Mouse (Mus musculus) hindbrain, embryonic 15.5 days (tissue): ENCODE results near the gene Nyap1. TPM values are rescaled to one million over a fixed set of nuclear protein-coding genes. Genes with fewer than 3 reads are reported as not detected.

Experiments
- ATAC-seq: fragments of 200-750 bp; cut with Nextera tagmentation; 2 replicates; pipeline ENCODE4 v1.8.0; 2017; ENCODE audit warnings: low read depth, moderate number of reproducible peaks, moderate TSS enrichment; ENCODE audit not compliant: low FRiP score
- H3K27ac ChIP-seq: fragments of 300-500 bp; sonication (generic); replicated peaks from 2 replicates; pipeline ENCODE4 v1.5.1; 2015; ENCODE audit warnings: mild to moderate bottlenecking, inconsistent platforms
- H3K27me3 ChIP-seq: fragments of 300-500 bp; sonication (generic); 2 replicates; pipeline ENCODE4 v1.6.1; 2015; ENCODE audit warnings: control low read depth, inconsistent platforms
- H3K36me3 ChIP-seq: fragments of 300-500 bp; sonication (generic); 2 replicates; pipeline ENCODE4 v1.6.1; 2015; ENCODE audit warnings: control low read depth, inconsistent platforms
- H3K4me1 ChIP-seq: fragments of 300-500 bp; sonication (generic); replicated peaks from 2 replicates; pipeline ENCODE4 v1.6.1; 2015; ENCODE audit warnings: control low read depth, inconsistent platforms
- H3K4me2 ChIP-seq: fragments of 300-500 bp; sonication (generic); 2 replicates; pipeline ENCODE4 v1.6.1; 2015; ENCODE audit warnings: moderate library complexity, mild to moderate bottlenecking, inconsistent platforms
- H3K4me3 ChIP-seq: fragments of 300-500 bp; sonication (generic); 2 replicates; pipeline ENCODE4 v1.5.1; 2015; ENCODE audit warnings: mild to moderate bottlenecking, inconsistent platforms
- H3K9ac ChIP-seq: fragments of 300-500 bp; sonication (generic); 2 replicates; pipeline ENCODE4 v1.6.1; 2015; ENCODE audit warnings: inconsistent platforms
- H3K9me3 ChIP-seq: fragments of 300-500 bp; sonication (generic); 2 replicates; pipeline ENCODE4 v1.6.1; 2016; ENCODE audit warnings: control low read depth, inconsistent platforms
- WGBS: fragments of 180-500 bp; shearing (Covaris S2); methylation state at CpG from one replicate; pipeline ENCODE4 v1.1.7; 2015; 5-methylcytosine and 5-hydroxymethylcytosine counted together
- polyA plus RNA-seq: library from polyadenylated mRNA; unstranded; fragments of >200 nt; fragmentation: Nextera tagmentation; extraction: Ambion mirVana; gene quantifications from 2 replicates; pipeline ENCODE4 v1.2.1, GENCODE M21; 2015

Gene Nyap1
- polyA plus RNA-seq, 1 experiment from 2014 or later = 48.5 TPM

GRCm38 (mm10) chr5:137705242-137705641, 36.2 kb downstream of the Nyap1 start:
- 53% methylated on average over 6 of the region's 6 CpGs for WGBS

DNA sequence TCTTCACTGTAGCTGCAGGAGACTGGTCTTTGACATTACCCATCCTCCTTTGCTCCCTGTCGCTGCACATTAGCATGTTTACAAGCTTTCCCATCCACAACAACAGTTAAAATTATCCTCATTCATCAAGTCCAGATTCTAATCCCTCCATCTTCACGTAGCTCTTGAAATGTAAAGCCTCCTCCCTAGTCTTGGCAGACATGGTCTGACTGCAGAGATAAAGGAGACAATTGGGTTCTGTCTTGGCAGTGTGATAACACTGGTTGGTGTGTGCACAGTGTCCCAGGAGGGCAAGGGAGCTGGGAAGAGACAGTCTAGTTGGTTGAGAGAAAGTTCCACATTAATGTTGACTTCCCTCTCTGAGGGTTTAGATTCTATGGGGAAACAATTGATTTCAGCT, 41.6 kb downstream of the Nyap1 start:
- Histone ChIP-seq H3K4me3 (no peak overlapping the region), H3K27ac (no peak overlapping the region), H3K9ac (no peak overlapping the region), H3K4me1 (no peaks in the 10 kb centered on the region), H3K9me3 (no peaks in the 10 kb centered on the region), H3K27me3 (no peaks in the 10 kb centered on the region), H3K36me3 (no peaks in the 10 kb centered on the region), H3K4me2 (no peak overlapping the region)
- 48% methylated on average over 2 of the region's 2 CpGs for WGBS
- ATAC-seq = no peak

More at GRCm38 (mm10) chr5:137705242-137705641, 36.2 kb downstream of the Nyap1 start:
- Histone ChIP-seq H3K36me3 (no peaks in the 10 kb centered on the region), H3K27ac (no peak overlapping the region), H3K4me1 (peaks cover 8% of the 10 kb centered on the region), H3K9ac (no peak overlapping the region), H3K4me2 (no peak overlapping the region), H3K4me3 (no peak overlapping the region), H3K27me3 (no peaks in the 10 kb centered on the region), H3K9me3 (no peaks in the 10 kb centered on the region)
- ATAC-seq = no peak

- H3K9me3 ChIP-seq = no peaks in the 10 kb centered on the region
- 71% methylated on average over 3 of the region's 3 CpGs for WGBS
- H3K9ac ChIP-seq = no peak overlapping the region
- no peaks in the 10 kb centered on the region for H3K36me3 ChIP-seq
- no peaks in the 10 kb centered on the region for H3K4me1 ChIP-seq
- no peak for ATAC-seq
- no peak overlapping the region for H3K4me3 ChIP-seq
- no peaks in the 10 kb centered on the region for H3K27me3 ChIP-seq
- H3K27ac ChIP-seq = no peak overlapping the region
- H3K4me2 ChIP-seq = no peak overlapping the region
Observed at GRCm38 (mm10) chr5:137699080-137699479, 42.3 kb downstream of the Nyap1 start.

GRCm38 (mm10) chr5:137695930-137696329, 45.5 kb downstream of the Nyap1 start:
- 89% methylated on average over 4 of the region's 4 CpGs for WGBS
- Histone ChIP-seq H3K9me3 (no peaks in the 10 kb centered on the region), H3K4me1 (no peaks in the 10 kb centered on the region), H3K36me3 (no peaks in the 10 kb centered on the region), H3K9ac (no peak overlapping the region), H3K27me3 (no peaks in the 10 kb centered on the region), H3K27ac (no peak overlapping the region), H3K4me2 (no peak overlapping the region), H3K4me3 (no peak overlapping the region)
- no peak for ATAC-seq

DNA sequence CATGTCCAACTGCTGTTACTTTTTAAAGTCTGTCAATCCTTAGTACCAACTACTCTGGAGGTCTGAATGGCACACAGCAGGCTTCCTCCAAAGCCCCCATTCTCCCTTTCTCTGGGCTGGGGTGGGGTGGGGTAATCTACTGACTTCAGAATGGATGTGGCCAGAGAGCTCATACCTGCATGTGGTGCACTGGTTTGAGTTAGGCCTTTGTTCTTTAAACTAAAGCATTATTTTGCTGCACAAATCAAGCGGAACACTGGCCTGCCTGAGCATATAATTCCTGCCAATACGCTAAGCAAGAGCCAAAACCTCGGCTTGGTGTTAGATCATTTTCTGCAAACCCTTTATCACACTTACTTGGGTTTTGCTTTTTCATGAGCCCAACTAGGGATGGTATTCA, 46.6 kb downstream of the Nyap1 start:
- H3K4me2 ChIP-seq = no peak overlapping the region
- H3K4me3 ChIP-seq = no peak overlapping the region
- H3K9ac ChIP-seq = no peak overlapping the region
- WGBS = 41% methylated on average over 3 of the region's 3 CpGs
- H3K27ac ChIP-seq = no peak overlapping the region
- H3K9me3 ChIP-seq = no peaks in the 10 kb centered on the region
- H3K36me3 ChIP-seq = no peaks in the 10 kb centered on the region
- ATAC-seq = no peak
- no peaks in the 10 kb centered on the region for H3K27me3 ChIP-seq
- no peaks in the 10 kb centered on the region for H3K4me1 ChIP-seq

DNA sequence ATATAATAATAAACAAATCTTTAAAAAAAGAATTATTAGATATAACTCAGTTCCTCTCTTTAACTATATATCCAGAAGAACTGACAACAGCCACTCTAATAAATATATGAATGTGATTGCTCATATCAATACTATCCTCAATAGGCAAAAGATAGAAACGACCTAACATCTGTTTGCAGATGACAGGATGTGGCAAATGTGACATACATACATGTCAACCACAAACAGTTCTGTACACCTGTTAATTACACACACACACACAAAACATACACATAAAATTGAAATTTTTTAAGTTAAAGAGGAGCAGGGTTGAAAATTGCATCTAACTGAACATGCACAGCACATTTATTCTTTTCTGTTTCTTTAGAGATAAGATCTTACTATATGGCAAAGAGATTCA, 49.5 kb downstream of the Nyap1 start:
- Histone ChIP-seq H3K27ac (no peak overlapping the region), H3K9me3 (no peaks in the 10 kb centered on the region), H3K4me2 (no peak overlapping the region), H3K36me3 (no peaks in the 10 kb centered on the region), H3K4me3 (no peak overlapping the region), H3K27me3 (no peaks in the 10 kb centered on the region), H3K9ac (no peak overlapping the region), H3K4me1 (no peaks in the 10 kb centered on the region)
- no peak for ATAC-seq
- WGBS = 77% methylated on average over 1 of the region's 1 CpGs

- Histone ChIP-seq H3K27ac (no peak overlapping the region), H3K4me2 (no peak overlapping the region), H3K9me3 (no peaks in the 10 kb centered on the region), H3K4me3 (no peak overlapping the region), H3K4me1 (no peaks in the 10 kb centered on the region), H3K36me3 (no peaks in the 10 kb centered on the region), H3K9ac (no peak overlapping the region), H3K27me3 (no peaks in the 10 kb centered on the region)
- WGBS = 69% methylated on average over 9 of the region's 9 CpGs
- ATAC-seq = no peak
Observed at GRCm38 (mm10) chr5:137690531-137690930, 50.9 kb downstream of the Nyap1 start.

DNA sequence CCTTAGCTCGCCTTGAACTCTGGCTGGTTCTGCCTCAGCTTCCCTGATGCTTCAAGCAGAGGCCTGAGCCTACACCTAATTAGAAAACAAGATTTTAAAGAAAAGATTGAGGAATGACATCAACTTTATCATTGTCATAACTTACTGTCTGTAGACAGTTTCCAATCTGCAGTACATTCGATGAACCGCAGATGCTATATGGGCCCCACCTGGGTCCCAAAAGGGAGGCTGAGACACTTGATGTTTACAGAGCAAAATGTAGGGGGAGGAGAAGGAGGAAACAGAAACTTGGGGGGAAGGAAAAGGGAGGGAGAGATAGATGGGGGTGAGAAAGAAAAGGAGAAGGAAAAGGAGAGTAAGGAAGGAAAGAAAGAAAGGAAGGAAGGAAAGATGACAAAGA, 51.4 kb downstream of the Nyap1 start:
- Histone ChIP-seq H3K9ac (no peak overlapping the region), H3K4me2 (no peak overlapping the region), H3K27me3 (no peaks in the 10 kb centered on the region), H3K4me1 (no peaks in the 10 kb centered on the region), H3K36me3 (no peaks in the 10 kb centered on the region), H3K9me3 (no peaks in the 10 kb centered on the region), H3K27ac (no peak overlapping the region), H3K4me3 (no peak overlapping the region)
- no peak for ATAC-seq
- WGBS = 88% methylated on average over 3 of the region's 3 CpGs

- Histone ChIP-seq H3K4me1 (peaks cover 25% of the 10 kb centered on the region), H3K36me3 (no peaks in the 10 kb centered on the region), H3K27ac (no peak overlapping the region), H3K4me2 (no peak overlapping the region), H3K9ac (no peak overlapping the region), H3K27me3 (no peaks in the 10 kb centered on the region), H3K9me3 (no peaks in the 10 kb centered on the region), H3K4me3 (no peak overlapping the region)
- no peak for ATAC-seq
- 90% methylated on average over 6 of the region's 6 CpGs for WGBS
Observed at GRCm38 (mm10) chr5:137686127-137686790, 55.1 kb downstream of the Nyap1 start.

- Histone ChIP-seq H3K4me2 (no peak overlapping the region), H3K4me3 (no peak overlapping the region), H3K9ac (no peak overlapping the region), H3K4me1 (peaks cover 25% of the 10 kb centered on the region), H3K9me3 (no peaks in the 10 kb centered on the region), H3K36me3 (no peaks in the 10 kb centered on the region), H3K27me3 (no peaks in the 10 kb centered on the region), H3K27ac (no peak overlapping the region)
- 96% methylated on average over 3 of the region's 3 CpGs for WGBS
- ATAC-seq = no peak
Observed at GRCm38 (mm10) chr5:137685653-137686052, 55.8 kb downstream of the Nyap1 start.

DNA sequence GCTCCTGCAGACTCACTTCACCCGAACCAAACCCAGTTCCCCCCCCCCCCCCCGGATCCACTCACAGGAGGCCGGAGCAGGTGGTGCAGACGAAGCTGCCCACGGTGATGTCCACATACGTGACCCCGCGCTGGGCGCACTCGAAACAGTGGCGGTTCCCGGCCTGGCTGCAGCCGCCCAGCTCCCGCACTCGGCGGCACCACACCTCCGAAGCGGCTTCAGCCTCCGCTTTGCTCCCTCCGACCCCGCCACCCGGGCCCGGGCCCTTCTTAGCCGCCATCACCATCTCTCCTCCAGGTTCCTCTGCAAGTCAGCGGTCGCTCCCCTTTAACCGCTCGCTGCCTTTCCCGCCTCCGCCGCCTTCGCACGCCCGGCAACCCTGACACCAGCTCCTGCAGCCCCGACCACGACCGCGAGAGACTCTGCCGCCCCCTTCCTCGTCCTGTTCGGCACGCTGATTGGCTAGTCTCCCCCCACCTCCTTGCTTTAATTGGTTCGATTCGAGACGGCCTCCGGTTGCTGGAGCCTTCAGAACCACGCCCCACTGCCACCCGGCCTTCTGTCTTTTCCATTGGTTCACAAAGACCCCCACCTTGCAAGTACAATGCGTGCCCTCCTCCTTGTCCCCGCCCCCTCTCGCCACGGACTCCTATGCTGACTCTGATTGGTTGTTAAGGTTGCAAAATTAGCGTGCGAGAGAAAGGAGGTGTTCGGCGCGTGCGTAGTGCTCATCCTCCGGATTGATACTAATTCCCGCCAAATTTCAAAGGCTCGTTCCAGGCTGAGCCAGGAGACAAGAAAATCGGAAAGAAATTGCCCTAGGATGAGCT, 56.9 kb downstream of the Nyap1 start, which contains the start of gene Agfg2:
Gene Agfg2 (minus strand): TSS at position 433 of the 830 bp plus-strand sequence.
- Histone ChIP-seq H3K4me1 (peaks cover 25% of the 10 kb centered on the region), H3K4me3 (peak within 1 kb of the TSS; percentile 97), H3K9me3 (no peaks in the 10 kb centered on the region), H3K9ac (peak within 1 kb of the TSS; percentile 80), H3K36me3 (no peaks in the 10 kb centered on the region), H3K27me3 (no peaks in the 10 kb centered on the region), H3K4me2 (peak within 1 kb of the TSS; percentile 74), H3K27ac (peak within 1 kb of the TSS; percentile 86)
- ATAC-seq = peak; percentile 99
- WGBS = under 1% methylated on average over 60 of the region's 62 CpGs
